Mouse (Mus musculus): ENCODE measurements around the gene Asic2.

Asic2 gene

GRCm38 (mm10) chr11:81192155-81192554 lies 776.1 kb downstream of the Asic2 start:
- DNase-seq (ENCODE audit: low spot score in 2 of 2): no peak

- DNase-seq (ENCODE audit: low spot score in 2 of 2): no peak
Measured at GRCm38 (mm10) chr11:81189103-81189502, 779.2 kb downstream of the Asic2 start.

- DNase-seq (ENCODE audit: low spot score in 2 of 2): no peak
Measured at GRCm38 (mm10) chr11:81187851-81188250, 780.4 kb downstream of the Asic2 start.

- DNase-seq (ENCODE audit: low spot score in 2 of 2): no peak
Measured at GRCm38 (mm10) chr11:81184721-81185120, 783.5 kb downstream of the Asic2 start.

- no peak for DNase-seq (ENCODE audit: low spot score in 2 of 2)
Measured at GRCm38 (mm10) chr11:81164890-81165289, 803.4 kb downstream of the Asic2 start.

- DNase-seq (ENCODE audit: low spot score in 2 of 2): no peak
Measured at GRCm38 (mm10) chr11:81163056-81163455, 805.2 kb downstream of the Asic2 start.

GRCm38 (mm10) chr11:81153841-81154240 lies 814.4 kb downstream of the Asic2 start:
- DNase-seq (ENCODE audit: low spot score in 2 of 2): no peak

GRCm38 (mm10) chr11:81153161-81153840 lies 815.0 kb downstream of the Asic2 start:
- DNase-seq (ENCODE audit: low spot score in 2 of 2): no peak

- no peak for DNase-seq (ENCODE audit: low spot score in 2 of 2)
Measured at GRCm38 (mm10) chr11:81152460-81153160, 815.6 kb downstream of the Asic2 start.

GRCm38 (mm10) chr11:81152021-81152385 lies 816.3 kb downstream of the Asic2 start:
- DNase-seq (ENCODE audit: low spot score in 2 of 2): no peak

GRCm38 (mm10) chr11:81151286-81152020 lies 816.8 kb downstream of the Asic2 start:
- no peak for DNase-seq (ENCODE audit: low spot score in 2 of 2)

- no peak for DNase-seq (ENCODE audit: low spot score in 2 of 2)
Measured at GRCm38 (mm10) chr11:81150621-81151020, 817.6 kb downstream of the Asic2 start.

- no peak for DNase-seq (ENCODE audit: low spot score in 2 of 2)
Measured at GRCm38 (mm10) chr11:81148423-81148822, 819.8 kb downstream of the Asic2 start.

- DNase-seq (ENCODE audit: low spot score in 2 of 2): no peak
Measured at GRCm38 (mm10) chr11:81146574-81147157, 821.6 kb downstream of the Asic2 start.

- DNase-seq (ENCODE audit: low spot score in 2 of 2): no peak
Measured at GRCm38 (mm10) chr11:81135141-81135540, 833.1 kb downstream of the Asic2 start.

- no peak for DNase-seq (ENCODE audit: low spot score in 2 of 2)
Measured at GRCm38 (mm10) chr11:81133950-81134349, 834.3 kb downstream of the Asic2 start.

- no peak for DNase-seq (ENCODE audit: low spot score in 2 of 2)
Measured at GRCm38 (mm10) chr11:81132669-81133068, 835.6 kb downstream of the Asic2 start.

- DNase-seq (ENCODE audit: low spot score in 2 of 2): no peak
Measured at GRCm38 (mm10) chr11:81124363-81124762, 843.9 kb downstream of the Asic2 start.

- no peak for DNase-seq (ENCODE audit: low spot score in 2 of 2)
Measured at GRCm38 (mm10) chr11:81120024-81120576, 848.2 kb downstream of the Asic2 start.

- DNase-seq (ENCODE audit: low spot score in 2 of 2): no peak
Measured at GRCm38 (mm10) chr11:81118055-81118454, 850.2 kb downstream of the Asic2 start.

GRCm38 (mm10) chr11:81115666-81116065 lies 852.6 kb downstream of the Asic2 start:
- DNase-seq (ENCODE audit: low spot score in 2 of 2): no peak

GRCm38 (mm10) chr11:81111626-81112025 lies 856.6 kb downstream of the Asic2 start:
- DNase-seq (ENCODE audit: low spot score in 2 of 2): no peak

Measured in heart, adult 9 months (tissue).